ENCODE assay signal across 9 mouse cellular contexts in the genomic region with DNA sequence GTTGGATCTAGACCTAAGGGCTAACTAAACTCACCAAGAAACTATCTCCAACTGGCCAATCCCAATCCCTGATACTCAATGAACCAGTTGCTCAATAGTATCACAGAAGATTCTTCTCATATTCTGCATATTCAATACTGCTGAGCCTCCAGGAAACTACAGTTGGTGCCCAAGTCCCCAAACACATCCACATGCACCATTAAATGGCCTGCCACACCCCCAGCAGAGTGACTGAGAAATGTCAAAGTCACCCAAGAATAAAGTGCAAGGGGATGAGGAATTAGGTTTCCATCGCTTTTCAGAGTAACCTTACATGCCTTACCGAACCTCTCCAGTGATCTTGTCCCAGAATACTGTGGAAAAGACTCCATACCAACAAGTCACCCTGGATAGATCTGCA. TPM values are rescaled to one million over a fixed set of nuclear protein-coding genes. Genes with fewer than 3 reads are reported as not detected.
DNase-seq lines count a peak whose midpoint lies in the region; ATAC-seq and TF ChIP-seq lines count a peak whose summit lies in the region.
"Had no signal": no experiment of that assay in that cellular context is flagged by ENCODE, and none has a peak within 500 bp of the region (broad histone marks: within the 10 kb centered on the region; RNA-seq: fewer than 3 reads in every experiment).

No protein-coding gene starts in this region.

- no peaks in the 10 kb centered on the region for H3K27me3 ChIP-seq in heart, embryonic 10.5 days (ENCODE audit: insufficient read depth, poor library complexity, severe bottlenecking)
- H3K27me3 ChIP-seq in midbrain, embryonic 10.5 days (ENCODE audit: low read depth, poor library complexity, severe bottlenecking): peaks cover 12% of the 10 kb centered on the region
- H3K27me3 ChIP-seq in midbrain, embryonic 11.5 days (ENCODE audit: control insufficient read depth, insufficient read depth, low read length): no peaks in the 10 kb centered on the region
- H3K27me3 ChIP-seq in liver, embryonic 12.5 days (replicated peaks): no peaks in the 10 kb centered on the region
- no peaks in the 10 kb centered on the region for H3K27me3 ChIP-seq in stomach, postnatal 0 days (ENCODE audit: control insufficient read depth, insufficient read depth, low read length)

- 77% methylated on average over 2 of the region's 2 CpGs for WGBS in heart, embryonic 10.5 days
- WGBS in midbrain, embryonic 10.5 days: 83% methylated on average over 2 of the region's 2 CpGs
- WGBS in midbrain, embryonic 11.5 days: 77% methylated on average over 2 of the region's 2 CpGs
- 87% methylated on average over 2 of the region's 2 CpGs for WGBS in liver, embryonic 12.5 days (ENCODE audit: insufficient replicate concordance)
- 91% methylated on average over 2 of the region's 2 CpGs for WGBS in stomach, postnatal 0 days

- no peak overlapping the region for H3K4me2 ChIP-seq in midbrain, embryonic 11.5 days
- peak overlapping the region; percentile 96 for H3K4me2 ChIP-seq in liver, embryonic 12.5 days
- peak overlapping the region; percentile 73 for H3K4me2 ChIP-seq in stomach, postnatal 0 days (replicated peaks; ENCODE audit: low read depth)

- peaks cover 41% of the 10 kb centered on the region for H3K4me1 ChIP-seq in heart, embryonic 10.5 days
- H3K4me1 ChIP-seq in midbrain, embryonic 10.5 days: peaks cover 37% of the 10 kb centered on the region
- no peaks in the 10 kb centered on the region for H3K4me1 ChIP-seq in midbrain, embryonic 11.5 days (ENCODE audit: control insufficient read depth, insufficient read depth, low read length)
- H3K4me1 ChIP-seq in liver, embryonic 12.5 days: peaks cover 42% of the 10 kb centered on the region
- no peaks in the 10 kb centered on the region for H3K4me1 ChIP-seq in stomach, postnatal 0 days (replicated peaks; ENCODE audit: control insufficient read depth, insufficient read depth)

- no peak for TF ChIP-seq EP300 in stomach, postnatal 0 days (optimal IDR thresholded peaks at IDR 0.05)

- H3K4me3 ChIP-seq in heart, embryonic 10.5 days: peak overlapping the region; percentile 70; the same call in 1 of the 2 replicates
- H3K4me3 ChIP-seq in midbrain, embryonic 10.5 days: peak overlapping the region; percentile 73; the same call in 1 of the 2 replicates
- H3K4me3 ChIP-seq in midbrain, embryonic 11.5 days (ENCODE audit: low read depth, low read length): no peak overlapping the region
- peak overlapping the region; percentile 68; the same call in 1 of the 2 replicates for H3K4me3 ChIP-seq in liver, embryonic 12.5 days
- H3K4me3 ChIP-seq in stomach, postnatal 0 days (ENCODE audit: low read depth, low read length): no peak overlapping the region; the same call in 1 of the 2 replicates

- H3K36me3 ChIP-seq in heart, embryonic 10.5 days: peaks cover 4% of the 10 kb centered on the region; the same call in 1 of the 2 replicates
- 0 out of 2 replicates have a peak, but pooled peaks cover 3% of the 10 kb centered on the region for H3K36me3 ChIP-seq in midbrain, embryonic 10.5 days
- H3K36me3 ChIP-seq in midbrain, embryonic 11.5 days (ENCODE audit: control insufficient read depth, insufficient read depth, low read length): no peaks in the 10 kb centered on the region
- H3K36me3 ChIP-seq in liver, embryonic 12.5 days: no peaks in the 10 kb centered on the region
- no peaks in the 10 kb centered on the region for H3K36me3 ChIP-seq in stomach, postnatal 0 days (ENCODE audit: control insufficient read depth, insufficient read depth, low read length)

- no peak overlapping the region for H3K9ac ChIP-seq in midbrain, embryonic 11.5 days (ENCODE audit: low read length)
- no peak overlapping the region for H3K9ac ChIP-seq in liver, embryonic 12.5 days
- no peak overlapping the region for H3K9ac ChIP-seq in stomach, postnatal 0 days (ENCODE audit: low read length)

- H3K27ac ChIP-seq in heart, embryonic 10.5 days: no peak overlapping the region
- H3K27ac ChIP-seq in midbrain, embryonic 10.5 days (replicated peaks): no peak overlapping the region
- H3K27ac ChIP-seq in midbrain, embryonic 11.5 days (ENCODE audit: low read depth, low read length): no peak overlapping the region
- H3K27ac ChIP-seq in liver, embryonic 12.5 days: no peak overlapping the region
- no peak overlapping the region for H3K27ac ChIP-seq in stomach, postnatal 0 days (replicated peaks)

- no peak for TF ChIP-seq CTCF in stomach, postnatal 0 days (IDR thresholded peaks at IDR 0.05; ENCODE audit: low read depth)

- no peak for DNase-seq in heart, embryonic 10.5 days (ENCODE audit: low spot score)
- no peak for DNase-seq in heart, adult 9 months (ENCODE audit: low spot score in 2 of 2)
- DNase-seq in midbrain, embryonic 10.5 days (ENCODE audit: low spot score): no peak
- DNase-seq in midbrain, embryonic 11.5 days (ENCODE audit: low spot score, missing footprints): no peak
- no peak for DNase-seq in stomach, postnatal 0 days (ENCODE audit: low spot score)
- DNase-seq in cerebellum, postnatal 10 days: no peak
- DNase-seq in layer of hippocampus, adult 18-20 months (ENCODE audit: low spot score in 2 of 2): no peak
- DNase-seq: cerebellum, adult 8-10 months had no signal

- no peaks in the 10 kb centered on the region for H3K9me3 ChIP-seq in heart, embryonic 10.5 days
- no peaks in the 10 kb centered on the region for H3K9me3 ChIP-seq in midbrain, embryonic 10.5 days (replicated peaks)
- H3K9me3 ChIP-seq in midbrain, embryonic 11.5 days (ENCODE audit: control insufficient read depth, low read length): no peaks in the 10 kb centered on the region
- no peaks in the 10 kb centered on the region for H3K9me3 ChIP-seq in liver, embryonic 12.5 days (replicated peaks)
- no peaks in the 10 kb centered on the region for H3K9me3 ChIP-seq in stomach, postnatal 0 days (ENCODE audit: control insufficient read depth, low read length)

- ATAC-seq in midbrain, embryonic 11.5 days (ENCODE audit: low FRiP score): no peak
- no peak for ATAC-seq in liver, embryonic 12.5 days
- ATAC-seq in stomach, postnatal 0 days (ENCODE audit: low FRiP score, low TSS enrichment): no peak

RNA-seq across cellular contexts. Expression of a gene that starts 1.2 kb away (rescaled TPM):
- polyA plus RNA-seq in heart, embryonic 10.5 days (2016; fragmentation: Nextera tagmentation; extraction: Ambion mirVana): 7.7 and 9.9 TPM in 2 replicates
- polyA plus RNA-seq in midbrain, embryonic 10.5 days (2016; fragmentation: Nextera tagmentation; extraction: Ambion mirVana): 7.2 and 7.7 TPM in 2 replicates
- polyA plus RNA-seq in midbrain, embryonic 11.5 days (2014; fragmentation: Nextera tagmentation; extraction: Ambion mirVana): 7.9 and 8.1 TPM in 2 replicates
- polyA plus RNA-seq in liver, embryonic 12.5 days (2016; fragmentation: Nextera tagmentation; extraction: Ambion mirVana): 2.4 and 3.3 TPM in 2 replicates
- 9.4 and 10.1 TPM in 2 replicates for polyA plus RNA-seq in stomach, postnatal 0 days (2015; fragmentation: Nextera tagmentation; extraction: Ambion mirVana)
- total RNA-seq in layer of hippocampus, adult 18-20 months (2021): 10 to 100 TPM in 1 of 2 experiments, 1 to 10 TPM in 1; 10.0 to 11.6 TPM

RNA-seq across cellular contexts. Expression of a gene that starts 31.2 kb away (rescaled TPM):
- 0.15 and 0.27 TPM in 2 replicates for polyA plus RNA-seq in heart, embryonic 10.5 days (2016; fragmentation: Nextera tagmentation; extraction: Ambion mirVana)
- 0.22 TPM in 1 of 2 replicates, not detected in the other for polyA plus RNA-seq in midbrain, embryonic 10.5 days (2016; fragmentation: Nextera tagmentation; extraction: Ambion mirVana)
- 0.25 TPM in 1 of 2 replicates, not detected in the other for polyA plus RNA-seq in midbrain, embryonic 11.5 days (2014; fragmentation: Nextera tagmentation; extraction: Ambion mirVana)
- polyA plus RNA-seq in liver, embryonic 12.5 days (2016; fragmentation: Nextera tagmentation; extraction: Ambion mirVana): 0.30 and 0.83 TPM in 2 replicates
- polyA plus RNA-seq in stomach, postnatal 0 days (2015; fragmentation: Nextera tagmentation; extraction: Ambion mirVana): 1.9 and 2.3 TPM in 2 replicates
- 1 to 10 TPM; 7.4 to 7.9 TPM for total RNA-seq in layer of hippocampus, adult 18-20 months (2021)

Comparison
In these comparisons a context has a peak if more than half of its experiments do, and no peak if none do; other contexts are left out.
1. H3K4me3 ChIP-seq: peak in heart, embryonic 10.5 days (single experiment), midbrain, embryonic 10.5 days (single experiment) and liver, embryonic 12.5 days (single experiment); none in midbrain, embryonic 11.5 days (single experiment) and stomach, postnatal 0 days (single experiment).